Mouse (Mus musculus): ENCODE measurements at regions not wholly inside any gene's neighbourhood (a gene's known extent, or its start where the extent isn't known, plus 50 kb on each side); places are given as distances from the start of the nearest gene placed in this dataset.

GRCm38 (mm10) chr12:31157890-31158289 is 82.7 kb upstream of the Gm6993 start:
- TF ChIP-seq EP300 (IDR thresholded peaks at IDR 0.05; ENCODE audit: low read depth) (no peak), CTCF (IDR thresholded peaks at IDR 0.05; ENCODE audit: low read depth) (no peak)
- H3K27me3 ChIP-seq (ENCODE audit: insufficient read depth, low read length): no peaks in the 10 kb centered on the region
- WGBS (ENCODE audit: insufficient replicate concordance): 74% methylated on average over 1 of the region's 1 CpGs
- H3K27ac ChIP-seq (ENCODE audit: low read depth): no peak overlapping the region
- ATAC-seq: no peak
- no peaks in the 10 kb centered on the region for H3K9me3 ChIP-seq (ENCODE audit: low read length)
- no peak overlapping the region for H3K9ac ChIP-seq (replicated peaks)
- H3K36me3 ChIP-seq (replicated peaks; ENCODE audit: insufficient read depth, low read length): no peaks in the 10 kb centered on the region
- H3K4me1 ChIP-seq (ENCODE audit: insufficient read depth): no peaks in the 10 kb centered on the region
- no peak overlapping the region for H3K4me3 ChIP-seq (ENCODE audit: low read depth, low read length)
- no peak for DNase-seq
- no peak overlapping the region for H3K4me2 ChIP-seq (ENCODE audit: low read depth, low read length)

GRCm38 (mm10) chr12:31158885-31159284 is 81.7 kb upstream of the Gm6993 start:
- DNase-seq (no peak), ATAC-seq (no peak)
- Histone ChIP-seq H3K4me1 (ENCODE audit: insufficient read depth) (no peaks in the 10 kb centered on the region), H3K9ac (replicated peaks) (no peak overlapping the region), H3K9me3 (ENCODE audit: low read length) (no peaks in the 10 kb centered on the region), H3K36me3 (replicated peaks; ENCODE audit: insufficient read depth, low read length) (no peaks in the 10 kb centered on the region), H3K4me2 (ENCODE audit: low read depth, low read length) (no peak overlapping the region), H3K4me3 (ENCODE audit: low read depth, low read length) (no peak overlapping the region), H3K27ac (ENCODE audit: low read depth) (no peak overlapping the region), H3K27me3 (ENCODE audit: insufficient read depth, low read length) (no peaks in the 10 kb centered on the region)
- TF ChIP-seq EP300 (IDR thresholded peaks at IDR 0.05; ENCODE audit: low read depth) (no peak), CTCF (IDR thresholded peaks at IDR 0.05; ENCODE audit: low read depth) (no peak)
- 67% methylated on average over 4 of the region's 4 CpGs for WGBS (ENCODE audit: insufficient replicate concordance)

- no peak for TF ChIP-seq CTCF (IDR thresholded peaks at IDR 0.05; ENCODE audit: low read depth)
- no peak for TF ChIP-seq EP300 (IDR thresholded peaks at IDR 0.05; ENCODE audit: low read depth)
- no peak for DNase-seq
- 71% methylated on average over 7 of the region's 7 CpGs for WGBS (ENCODE audit: insufficient replicate concordance)
- Histone ChIP-seq H3K4me2 (ENCODE audit: low read depth, low read length) (no peak overlapping the region), H3K4me1 (ENCODE audit: insufficient read depth) (no peaks in the 10 kb centered on the region), H3K36me3 (replicated peaks; ENCODE audit: insufficient read depth, low read length) (no peaks in the 10 kb centered on the region), H3K9ac (replicated peaks) (no peak overlapping the region), H3K27ac (ENCODE audit: low read depth) (no peak overlapping the region), H3K4me3 (ENCODE audit: low read depth, low read length) (no peak overlapping the region), H3K9me3 (ENCODE audit: low read length) (no peaks in the 10 kb centered on the region), H3K27me3 (ENCODE audit: insufficient read depth, low read length) (no peaks in the 10 kb centered on the region)
- no peak for ATAC-seq
Observed at GRCm38 (mm10) chr12:31159378-31159777, 81.2 kb upstream of the Gm6993 start.

- WGBS (ENCODE audit: insufficient replicate concordance): 62% methylated on average over 4 of the region's 4 CpGs
- DNase-seq (no peak), ATAC-seq (no peak)
- H3K9me3 ChIP-seq (ENCODE audit: low read length): no peaks in the 10 kb centered on the region
- no peak overlapping the region for H3K27ac ChIP-seq (ENCODE audit: low read depth)
- H3K27me3 ChIP-seq (ENCODE audit: insufficient read depth, low read length): no peaks in the 10 kb centered on the region
- no peaks in the 10 kb centered on the region for H3K36me3 ChIP-seq (replicated peaks; ENCODE audit: insufficient read depth, low read length)
- TF ChIP-seq EP300 (IDR thresholded peaks at IDR 0.05; ENCODE audit: low read depth) (no peak), CTCF (IDR thresholded peaks at IDR 0.05; ENCODE audit: low read depth) (peak; percentile 50; the same call in 1 of the 2 replicates)
- H3K4me3 ChIP-seq (ENCODE audit: low read depth, low read length): no peak overlapping the region
- no peak overlapping the region for H3K9ac ChIP-seq (replicated peaks)
- H3K4me2 ChIP-seq (ENCODE audit: low read depth, low read length): no peak overlapping the region
- H3K4me1 ChIP-seq (ENCODE audit: insufficient read depth): peaks cover 5% of the 10 kb centered on the region; the same call in 1 of the 2 replicates
Observed at GRCm38 (mm10) chr12:31168221-31168890, 72.2 kb upstream of the Gm6993 start.

- DNase-seq: no peak
- no peak for TF ChIP-seq CTCF (IDR thresholded peaks at IDR 0.05; ENCODE audit: low read depth)
- no peak for TF ChIP-seq EP300 (IDR thresholded peaks at IDR 0.05; ENCODE audit: low read depth)
- 50% methylated on average over 6 of the region's 6 CpGs for WGBS (ENCODE audit: insufficient replicate concordance)
Observed at GRCm38 (mm10) chr12:31170111-31170510, 70.5 kb upstream of the Gm6993 start.

GRCm38 (mm10) chr12:31170546-31171160 is 69.9 kb upstream of the Gm6993 start:
- H3K27me3 ChIP-seq (ENCODE audit: insufficient read depth, low read length): no peaks in the 10 kb centered on the region
- no peak overlapping the region for H3K27ac ChIP-seq (ENCODE audit: low read depth)
- H3K4me3 ChIP-seq (ENCODE audit: low read depth, low read length): no peak overlapping the region
- no peak for DNase-seq
- ATAC-seq: no peak
- H3K9ac ChIP-seq (replicated peaks): no peak overlapping the region
- no peak overlapping the region for H3K4me2 ChIP-seq (ENCODE audit: low read depth, low read length)
- no peaks in the 10 kb centered on the region for H3K9me3 ChIP-seq (ENCODE audit: low read length)
- H3K4me1 ChIP-seq (ENCODE audit: insufficient read depth): peaks cover 6% of the 10 kb centered on the region; the same call in 1 of the 2 replicates
- H3K36me3 ChIP-seq (replicated peaks; ENCODE audit: insufficient read depth, low read length): no peaks in the 10 kb centered on the region
- WGBS (ENCODE audit: insufficient replicate concordance): 72% methylated on average over 10 of the region's 10 CpGs
- TF ChIP-seq EP300 (IDR thresholded peaks at IDR 0.05; ENCODE audit: low read depth) (no peak), CTCF (IDR thresholded peaks at IDR 0.05; ENCODE audit: low read depth) (no peak)

More at GRCm38 (mm10) chr12:31170111-31170510, 70.5 kb upstream of the Gm6993 start:
- Histone ChIP-seq H3K9ac (replicated peaks) (no peak overlapping the region), H3K27ac (ENCODE audit: low read depth) (no peak overlapping the region), H3K4me3 (ENCODE audit: low read depth, low read length) (no peak overlapping the region), H3K27me3 (ENCODE audit: insufficient read depth, low read length) (no peaks in the 10 kb centered on the region), H3K4me2 (ENCODE audit: low read depth, low read length) (no peak overlapping the region), H3K36me3 (replicated peaks; ENCODE audit: insufficient read depth, low read length) (no peaks in the 10 kb centered on the region), H3K4me1 (ENCODE audit: insufficient read depth) (peaks cover 6% of the 10 kb centered on the region; the same call in 1 of the 2 replicates), H3K9me3 (ENCODE audit: low read length) (no peaks in the 10 kb centered on the region)
- no peak for ATAC-seq

All from liver, postnatal 0 days (tissue).